Mouse (Mus musculus) CD8-positive naive resting alpha-beta T cell, adult 2 months (primary cell): ENCODE measurements at regions not wholly inside any gene's neighbourhood (a gene's known extent, or its start where the extent isn't known, plus 50 kb on each side); places are given as distances from the start of the nearest gene placed in this dataset.

Experiments used
- DNase-seq, 2 experiments: peaks; one replicate each; pipeline ENCODE4 v3.0.0; 2022; ENCODE audit warnings: low read depth in 2 of 2, low spot score in 2 of 2

GRCm38 (mm10) chr2:113959025-113959767, 54.2 kb downstream of the Gjd2 start:
- DNase-seq: no peak

DNA sequence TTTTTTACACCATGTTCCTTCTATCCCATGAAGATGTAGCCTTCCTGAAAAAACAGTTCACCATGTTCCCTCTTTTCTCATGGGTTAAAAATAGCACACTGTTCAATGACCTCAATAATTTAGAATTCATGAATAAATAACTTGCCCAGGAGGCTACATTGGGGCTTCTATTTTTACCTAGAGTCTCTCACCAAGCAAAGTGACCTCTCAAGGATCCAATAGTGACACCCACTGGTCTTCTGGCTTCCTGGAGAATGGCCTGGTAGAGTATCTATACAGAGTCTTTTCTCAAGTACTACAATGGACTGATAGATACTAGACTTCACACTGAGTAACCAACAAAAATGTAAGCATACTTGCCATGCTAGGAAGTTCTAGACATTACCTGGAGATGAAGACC, 60.9 kb downstream of the Gjd2 start:
- no peak for DNase-seq

DNA sequence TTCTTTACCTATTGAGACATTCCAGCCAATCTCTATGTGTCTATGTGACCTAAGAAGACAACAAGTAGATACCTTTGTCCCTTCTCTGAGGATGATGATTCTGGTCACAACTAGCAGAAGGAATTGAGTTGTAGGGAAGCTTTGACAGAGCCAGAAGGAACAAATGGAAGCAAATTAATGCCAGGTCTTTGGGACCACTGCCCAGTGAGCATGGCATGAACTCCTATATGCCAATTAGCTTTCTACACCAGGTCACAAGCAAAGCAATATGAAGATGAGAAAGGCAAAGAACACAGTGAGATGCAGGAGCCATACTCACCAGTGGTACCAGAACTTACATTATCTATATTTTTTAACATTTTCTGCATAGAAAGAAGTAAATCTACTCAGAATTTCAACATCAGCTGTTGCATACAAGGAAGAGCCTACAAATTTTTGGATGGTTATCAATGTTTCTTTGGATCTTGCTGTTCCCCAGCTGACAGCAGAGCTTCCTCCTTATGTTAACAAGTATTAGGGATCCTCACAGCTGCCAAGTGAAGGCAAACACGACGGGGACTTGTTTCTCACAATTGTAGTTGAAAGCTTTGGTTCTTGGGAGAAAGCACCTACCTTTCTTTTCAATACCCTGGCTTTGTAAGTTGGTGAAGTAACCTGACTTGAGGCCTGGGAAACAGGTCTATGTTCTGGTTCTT, 64.0 kb downstream of the Gjd2 start:
- no peak for DNase-seq

DNA sequence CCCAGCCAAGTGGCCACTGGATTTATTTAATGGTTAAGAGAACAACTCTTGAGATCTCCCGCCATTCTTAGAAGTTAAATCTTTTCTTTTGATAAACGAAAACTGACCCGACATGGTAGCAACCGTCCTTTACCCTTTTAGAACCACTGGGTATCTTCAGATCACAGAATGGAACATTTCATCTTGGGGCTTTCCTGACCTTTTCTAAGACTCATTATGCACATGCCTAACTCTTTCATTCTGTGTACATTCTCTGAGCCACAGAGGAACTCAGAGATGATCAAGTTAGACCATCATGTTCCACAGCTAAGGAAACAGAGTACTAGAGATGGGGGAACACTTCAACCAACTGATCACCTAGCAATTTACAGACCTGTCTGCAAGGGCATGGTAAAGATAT, 81.7 kb downstream of the Gjd2 start:
- no peak for DNase-seq

DNA sequence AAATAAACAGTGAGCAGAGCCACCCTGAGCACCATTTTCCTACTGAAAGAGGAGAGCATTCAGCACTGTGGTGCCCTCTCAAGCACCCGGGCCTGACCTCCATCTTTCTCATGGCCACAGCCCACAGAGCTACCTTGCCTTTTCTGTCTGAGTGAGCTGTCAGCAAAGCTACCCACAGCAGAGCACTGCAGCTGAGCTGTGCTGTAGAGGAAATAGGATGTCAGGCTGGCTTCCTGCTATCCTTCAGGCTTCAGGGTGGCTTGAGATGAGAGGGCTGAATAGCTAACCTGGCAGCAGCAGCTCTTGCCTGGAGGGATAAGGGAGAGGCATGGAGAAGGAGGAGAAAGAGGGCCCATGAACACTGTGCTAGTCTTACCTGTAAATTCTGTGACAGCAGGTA, 82.5 kb downstream of the Gjd2 start:
- DNase-seq: no peak

- DNase-seq: no peak
Measured at GRCm38 (mm10) chr2:113929650-113930049, 81.2 kb upstream of the Arhgap11a start.

DNA sequence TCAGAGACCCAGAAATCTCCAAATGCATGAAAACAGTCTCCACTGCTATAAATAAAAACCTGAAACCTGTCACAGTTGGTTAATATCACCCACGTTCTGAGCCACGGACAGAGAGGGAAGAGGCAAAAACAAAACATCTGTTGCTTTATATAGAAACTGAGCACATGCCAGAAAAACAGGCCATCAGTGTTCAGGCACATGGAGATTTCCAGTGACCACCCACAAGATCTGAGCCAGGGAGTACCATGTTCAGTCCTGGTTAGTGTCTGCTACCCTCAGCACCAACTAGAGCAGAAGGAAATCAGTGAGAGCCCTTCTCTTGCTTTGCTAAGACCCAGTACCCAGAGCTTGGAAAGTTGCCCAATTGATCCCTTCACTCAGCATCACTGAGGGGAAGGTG, 75.7 kb upstream of the Arhgap11a start:
- no peak for DNase-seq

GRCm38 (mm10) chr2:113918913-113919312, 70.5 kb upstream of the Arhgap11a start:
- no peak for DNase-seq

- no peak for DNase-seq
Measured at GRCm38 (mm10) chr2:113914248-113914647, 65.8 kb upstream of the Arhgap11a start.

GRCm38 (mm10) chr2:113911188-113911587, 62.7 kb upstream of the Arhgap11a start:
- no peak for DNase-seq

GRCm38 (mm10) chr2:113909502-113909901, 61.0 kb upstream of the Arhgap11a start:
- DNase-seq: no peak

- DNase-seq: no peak
Measured at GRCm38 (mm10) chr2:113908636-113909035, 60.2 kb upstream of the Arhgap11a start.

DNA sequence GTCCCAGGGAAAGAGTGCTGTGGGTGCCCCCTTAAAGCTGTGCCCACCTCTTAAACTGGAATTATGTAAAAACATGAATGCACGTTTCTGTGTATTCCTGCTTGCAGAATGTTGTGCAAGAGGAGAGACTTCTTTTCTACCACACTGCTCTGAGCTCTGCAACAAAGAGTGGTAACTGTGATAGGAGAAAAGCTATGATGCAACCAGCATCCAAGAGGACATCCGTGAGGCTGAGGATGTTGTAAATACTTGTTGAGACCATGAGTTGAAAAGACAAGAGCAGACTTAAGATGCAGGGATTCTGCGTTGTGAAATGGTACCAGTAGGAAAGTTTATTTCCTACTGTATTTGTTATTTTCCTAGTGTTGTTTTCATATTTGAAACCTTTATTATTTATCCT, 56.0 kb upstream of the Arhgap11a start:
- DNase-seq: no peak

GRCm38 (mm10) chr2:113903865-113904264, 55.4 kb upstream of the Arhgap11a start:
- no peak for DNase-seq

- peak in 1 of 2 experiments; percentile 14 for DNase-seq
Measured at GRCm38 (mm10) chr2:113903006-113903545, 54.6 kb upstream of the Arhgap11a start.

- DNase-seq: no peak
Measured at GRCm38 (mm10) chr2:113902406-113902805, 53.9 kb upstream of the Arhgap11a start.

GRCm38 (mm10) chr2:113900496-113900895, 52.0 kb upstream of the Arhgap11a start:
- DNase-seq: no peak

- no peak for DNase-seq
Measured at GRCm38 (mm10) chr2:113898747-113899146, 50.3 kb upstream of the Arhgap11a start.
